Mouse (Mus musculus): Measurements from ENCODE around the gene Rpl41.

DNA sequence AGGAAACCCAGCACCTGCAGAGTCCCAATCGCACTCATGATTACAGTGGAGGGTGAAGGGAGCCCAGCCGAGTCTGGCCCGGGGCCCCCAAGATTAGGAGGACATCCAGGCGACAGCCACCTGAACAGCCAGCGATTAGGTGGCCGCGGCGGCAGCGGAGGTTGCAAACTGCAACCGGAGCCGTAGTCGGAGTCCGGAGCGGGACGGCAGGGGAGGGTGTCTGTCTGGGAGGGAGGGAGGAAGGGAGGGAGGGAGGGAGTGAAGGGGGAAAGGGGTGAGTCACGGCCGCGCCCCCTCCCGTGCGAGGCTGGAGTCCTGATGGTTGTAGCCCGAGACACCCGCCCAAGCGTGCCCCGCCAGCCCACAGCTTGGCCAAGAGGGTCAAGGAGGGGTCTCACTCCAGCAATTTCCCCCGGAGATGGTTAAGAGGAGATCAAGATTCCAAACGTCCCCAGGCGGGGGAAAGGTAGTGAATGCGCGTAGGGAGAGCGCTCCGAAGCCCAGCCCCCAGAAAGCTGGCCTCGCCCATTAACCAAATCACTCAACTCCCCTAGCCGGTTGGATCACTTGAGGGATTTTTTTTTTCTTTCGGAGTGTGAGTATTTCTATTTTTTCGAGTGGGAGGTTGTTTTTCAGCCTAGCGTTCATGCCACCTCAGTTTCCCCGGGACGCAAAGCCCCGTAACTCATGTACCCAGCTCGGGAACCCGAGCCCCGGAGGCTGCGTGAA is 40.5 kb upstream of the Rpl41 start, which contains the start of gene Erbb3:
- TF ChIP-seq EP300 (IDR thresholded peaks at IDR 0.05; ENCODE audit: low read depth) (no peak), CTCF (IDR thresholded peaks at IDR 0.05; ENCODE audit: low read depth) (no peak)
